Comparison of ENCODE assay signal across 9 mouse cellular contexts in the genomic region with DNA sequence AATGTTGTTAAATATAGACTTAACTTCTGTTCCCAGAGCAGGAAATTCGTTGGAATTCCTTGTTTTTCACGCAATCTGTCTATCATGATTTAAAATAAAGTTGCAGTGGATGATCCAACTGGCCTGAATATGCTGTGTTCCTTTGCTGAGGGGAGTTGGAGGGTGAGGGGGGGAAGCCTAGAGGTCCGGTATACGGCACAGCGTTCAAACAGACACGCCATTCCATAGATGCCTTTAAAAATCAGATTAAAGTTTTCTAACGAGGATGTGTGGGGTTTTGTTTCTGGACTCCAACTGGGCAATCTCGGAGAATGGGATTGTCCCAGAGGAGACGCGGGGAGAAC. TPM values are rescaled to one million over a fixed set of nuclear protein-coding genes. Genes with fewer than 3 reads are reported as not detected.
DNase-seq lines count a peak whose midpoint lies in the region; ATAC-seq lines count a peak whose summit lies in the region.
"Had no signal": no experiment of that assay in that cellular context is flagged by ENCODE, and none has a peak within 500 bp of the region (broad histone marks: within the 10 kb centered on the region; RNA-seq: fewer than 3 reads in every experiment).

No protein-coding gene starts in this region.

- H3K36me3 ChIP-seq in kidney, embryonic 15.5 days: peaks cover 19% of the 10 kb centered on the region
- H3K36me3 ChIP-seq in embryonic facial prominence, embryonic 12.5 days: 0 out of 2 replicates have a peak, but pooled peaks cover 10% of the 10 kb centered on the region
- H3K36me3 ChIP-seq in hindbrain, embryonic 16.5 days (ENCODE audit: control insufficient read depth, insufficient read depth, low read length): no peaks in the 10 kb centered on the region

- H3K4me2 ChIP-seq in kidney, embryonic 15.5 days: peak overlapping the region; percentile 94
- peak overlapping the region; percentile 64 for H3K4me2 ChIP-seq in embryonic facial prominence, embryonic 12.5 days (replicated peaks)
- peak overlapping the region; percentile 67 for H3K4me2 ChIP-seq in hindbrain, embryonic 16.5 days (ENCODE audit: low read length)

- no peaks in the 10 kb centered on the region for H3K9me3 ChIP-seq in kidney, embryonic 15.5 days (replicated peaks)
- no peaks in the 10 kb centered on the region for H3K9me3 ChIP-seq in embryonic facial prominence, embryonic 12.5 days
- H3K9me3 ChIP-seq in hindbrain, embryonic 16.5 days (ENCODE audit: control insufficient read depth, low read length): no peaks in the 10 kb centered on the region

- peak overlapping the region; percentile 81 for H3K9ac ChIP-seq in kidney, embryonic 15.5 days
- H3K9ac ChIP-seq in embryonic facial prominence, embryonic 12.5 days: peak overlapping the region; percentile 53; the same call in 1 of the 2 replicates
- peak overlapping the region; percentile 39; the same call in 1 of the 2 replicates for H3K9ac ChIP-seq in hindbrain, embryonic 16.5 days (ENCODE audit: low read depth, low read length)

- H3K27ac ChIP-seq in kidney, embryonic 15.5 days: peak overlapping the region; percentile 93
- H3K27ac ChIP-seq in embryonic facial prominence, embryonic 12.5 days: peak overlapping the region; percentile 96
- no peak overlapping the region for H3K27ac ChIP-seq in hindbrain, embryonic 16.5 days (ENCODE audit: low read depth, low read length)

- DNase-seq in kidney, postnatal 36 days: no peak
- DNase-seq in neural tube, embryonic 10.5 days (ENCODE audit: extremely low spot score, low spot score): peak; percentile 24
- DNase-seq in cerebellum, postnatal 36 days: no peak
- DNase-seq in adrenal gland, adult 2 months: no peak
- DNase-seq: cerebellum, adult 11-12 months had no signal

- H3K27me3 ChIP-seq in kidney, embryonic 15.5 days: no peaks in the 10 kb centered on the region
- no peaks in the 10 kb centered on the region for H3K27me3 ChIP-seq in embryonic facial prominence, embryonic 12.5 days
- H3K27me3 ChIP-seq in hindbrain, embryonic 16.5 days (replicated peaks; ENCODE audit: control insufficient read depth, insufficient read depth, low read length): peaks cover 18% of the 10 kb centered on the region

- H3K4me3 ChIP-seq in kidney, embryonic 15.5 days (replicated peaks): peak overlapping the region; percentile 55
- H3K4me3 ChIP-seq in embryonic facial prominence, embryonic 12.5 days: peak overlapping the region; percentile 41
- peak overlapping the region; percentile 10; the same call in 1 of the 2 replicates for H3K4me3 ChIP-seq in hindbrain, embryonic 16.5 days (ENCODE audit: low read length)

- ATAC-seq in kidney, embryonic 15.5 days (replicated peaks; ENCODE audit: low FRiP score): no peak
- ATAC-seq in embryonic facial prominence, embryonic 12.5 days (ENCODE audit: insufficient number of reproducible peaks, insufficient read depth, low FRiP score, low TSS enrichment): peak; percentile 6; the same call in 1 of the 2 replicates
- no peak for ATAC-seq in hindbrain, embryonic 16.5 days
- ATAC-seq in erythroid progenitor cell, adult 5-6 weeks (replicated peaks; ENCODE audit: low FRiP score, poor library complexity, severe bottlenecking): no peak

- peaks cover 63% of the 10 kb centered on the region for H3K4me1 ChIP-seq in kidney, embryonic 15.5 days
- peaks cover 35% of the 10 kb centered on the region for H3K4me1 ChIP-seq in embryonic facial prominence, embryonic 12.5 days
- H3K4me1 ChIP-seq in hindbrain, embryonic 16.5 days (ENCODE audit: control insufficient read depth, insufficient read depth, low read depth, low read length): peaks cover 27% of the 10 kb centered on the region

- 9% methylated on average over 10 of the region's 10 CpGs for WGBS in kidney, embryonic 15.5 days
- WGBS in embryonic facial prominence, embryonic 12.5 days: under 1% methylated on average over 10 of the region's 10 CpGs
- 8% methylated on average over 10 of the region's 10 CpGs for WGBS in hindbrain, embryonic 16.5 days

RNA-seq across cellular contexts. Expression of a gene that starts 2.2 kb away (rescaled TPM):
- 67.7 and 68.6 TPM in 2 replicates for polyA plus RNA-seq in kidney, embryonic 15.5 days (2015; fragmentation: Nextera tagmentation; extraction: Ambion mirVana)
- 56.8 and 63.7 TPM in 2 replicates for polyA plus RNA-seq in embryonic facial prominence, embryonic 12.5 days (2016; fragmentation: Nextera tagmentation; extraction: Ambion mirVana)
- polyA plus RNA-seq in hindbrain, embryonic 16.5 days (2015; fragmentation: Nextera tagmentation; extraction: Ambion mirVana): 7.5 and 8.5 TPM in 2 replicates
- not detected in 2 replicates for total RNA-seq in erythroid progenitor cell, adult 5-6 weeks (2015; ENCODE audit: low replicate concordance)
- total RNA-seq in erythroid progenitor cell, adult 5-6 weeks (2017; ENCODE audit: low replicate concordance): not detected in 2 replicates
- 10 to 100 TPM; 13.5 to 24.3 TPM for total RNA-seq in adrenal gland, adult 2 months (2021)
- 12.4 and 14.7 TPM in 2 replicates for polyA plus RNA-seq in adrenal gland, adult 2 months (2012; rRNA removed)
